Mouse (Mus musculus) heart, embryonic 12.5 days (tissue): ENCODE data around the gene Mei1. TPM values are rescaled to one million over a fixed set of nuclear protein-coding genes. Genes with fewer than 3 reads are reported as not detected.

Source experiments
- polyA plus RNA-seq: library from polyadenylated mRNA; unstranded; fragments of >200 nt; fragmentation: Nextera tagmentation; extraction: Ambion mirVana; gene quantifications from 2 replicates; pipeline ENCODE4 v1.2.1, GENCODE M21; 2016

Gene Mei1
- polyA plus RNA-seq, 1 experiment from 2014 or later: not detected

Other genes starting within 250 kb of the Mei1 start
- 14.6 and 14.7 TPM in 2 replicates for gene Tob2, start 211.2 kb upstream of the Mei1 start, polyA plus RNA-seq
- gene Phf5a, start 198.1 kb upstream of the Mei1 start, polyA plus RNA-seq: 88.9 and 89.3 TPM in 2 replicates
- 497 and 519 TPM in 2 replicates for gene Aco2, start 197.7 kb upstream of the Mei1 start, polyA plus RNA-seq
- gene Polr3h, start 143.8 kb upstream of the Mei1 start, polyA plus RNA-seq: 106 and 121 TPM in 2 replicates
- 6.2 and 6.3 TPM in 2 replicates for gene Csdc2, start 133.2 kb upstream of the Mei1 start, polyA plus RNA-seq
- 17.7 and 19.6 TPM in 2 replicates for gene Pmm1, start 109.1 kb upstream of the Mei1 start, polyA plus RNA-seq
- gene 1700029P11Rik, start 89.5 kb upstream of the Mei1 start, polyA plus RNA-seq: not detected in 2 replicates
- 68.7 and 80.2 TPM in 2 replicates for gene Xrcc6, start 82.2 kb upstream of the Mei1 start, polyA plus RNA-seq
- 22.8 and 24.6 TPM in 2 replicates for gene Desi1, start 36.1 kb upstream of the Mei1 start, polyA plus RNA-seq
- 150 and 157 TPM in 2 replicates for gene Snu13, start 22.4 kb upstream of the Mei1 start, polyA plus RNA-seq
- gene 4930407I10Rik, start 10.8 kb upstream of the Mei1 start, polyA plus RNA-seq: not detected in 2 replicates
- gene Ccdc134, start 57.9 kb downstream of the Mei1 start, polyA plus RNA-seq: 8.7 and 11.1 TPM in 2 replicates
- gene Srebf2, start 77.2 kb downstream of the Mei1 start, polyA plus RNA-seq: 110 and 118 TPM in 2 replicates
- gene Shisa8, start 142.8 kb downstream of the Mei1 start, polyA plus RNA-seq: 0.19 and 0.35 TPM in 2 replicates
- gene Tnfrsf13c, start 154.4 kb downstream of the Mei1 start, polyA plus RNA-seq: 0.09 TPM in 1 of 2 replicates, not detected in the other
- gene Cenpm, start 174.8 kb downstream of the Mei1 start, polyA plus RNA-seq: 57.9 and 67.0 TPM in 2 replicates
- not detected in 2 replicates for gene 1500009C09Rik, start 182.4 kb downstream of the Mei1 start, polyA plus RNA-seq
- 3.8 and 4.9 TPM in 2 replicates for gene Sept3, start 204.9 kb downstream of the Mei1 start, polyA plus RNA-seq
- 0.35 and 0.66 TPM in 2 replicates for gene Wbp2nl, start 229.0 kb downstream of the Mei1 start, polyA plus RNA-seq